Mouse (Mus musculus) liver, adult 2 months (tissue): ENCODE data around the gene Gm42906. TPM values are rescaled to one million over a fixed set of nuclear protein-coding genes. Genes with fewer than 3 reads are reported as not detected.
A peak's percentile ranks its signal among the peaks of the same experiment; 100 is the strongest.

ENCODE experiments used
- DNase-seq: peaks from one replicate; pipeline ENCODE4 v3.0.0-alpha.2; 2011; ENCODE audit warnings: low read depth, low spot score; ENCODE audit errors: extremely low read depth
- H3K27ac ChIP-seq: fragments of 200-500 bp; replicated peaks from 2 replicates; pipeline ENCODE4 v1.5.1; 2012; ENCODE audit warnings: low read depth, mild to moderate bottlenecking, control low read depth, inconsistent platforms, low read length; ENCODE audit not compliant: insufficient read depth
- H3K27me3 ChIP-seq: fragments of 200-500 bp; 2 replicates; pipeline ENCODE4 v1.6.1; 2012; ENCODE audit warnings: mild to moderate bottlenecking, moderate library complexity, low read length, inconsistent platforms; ENCODE audit not compliant: control insufficient read depth, insufficient read depth
- H3K36me3 ChIP-seq: fragments of 200-500 bp; 2 replicates; pipeline ENCODE4 v1.6.1; 2012; ENCODE audit warnings: low read length, inconsistent platforms; ENCODE audit not compliant: control insufficient read depth, insufficient read depth
- H3K4me1 ChIP-seq: fragments of 200-500 bp; 2 replicates; pipeline ENCODE4 v1.6.1; 2011; ENCODE audit warnings: low read length; ENCODE audit not compliant: control insufficient read depth, insufficient read depth
- H3K4me3 ChIP-seq: fragments of 200-500 bp; 2 replicates; pipeline ENCODE4 v1.5.1; 2011; ENCODE audit warnings: low read depth, mild to moderate bottlenecking, control low read depth, low read length, moderate library complexity; ENCODE audit not compliant: insufficient read depth
- H3K79me2 ChIP-seq: fragments of 200-500 bp; 2 replicates; pipeline ENCODE4 v1.6.1; 2012; ENCODE audit warnings: inconsistent platforms, mild to moderate bottlenecking, low read length, moderate library complexity; ENCODE audit not compliant: control insufficient read depth, insufficient read depth
- H3K9ac ChIP-seq: fragments of 200-500 bp; 2 replicates; pipeline ENCODE4 v1.6.1; 2012; ENCODE audit warnings: low read depth, mild to moderate bottlenecking, control low read depth, inconsistent platforms, low read length
- CTCF ChIP-seq: fragments of 200-500 bp; IDR thresholded peaks from 2 replicates; pipeline ENCODE4 v1.5.1; 2011; ENCODE audit warnings: low read depth, low read length, control low read depth
- POLR2A ChIP-seq: fragments of 200-500 bp; IDR thresholded peaks from 2 replicates; pipeline ENCODE4 v1.6.1; 2011; ENCODE audit warnings: low read length, control low read depth; ENCODE audit not compliant: insufficient read depth; ENCODE audit errors: extremely low read depth
- WGBS: fragments of 180-500 bp; shearing (Covaris S2); methylation state at CpG from one replicate; pipeline ENCODE4 v1.1.7; 2018; 5-methylcytosine and 5-hydroxymethylcytosine counted together
- polyA plus RNA-seq: library from polyadenylated mRNA; depleted of rRNA; stranded (reverse); fragments of >200 nt; gene quantifications from 2 replicates; pipeline ENCODE4 v1.2.3, GENCODE M21; 2012
- total RNA-seq: library from RNA; depleted of rRNA; stranded (reverse); fragments of >200 nt; gene quantifications from 2 replicates; pipeline ENCODE4 v1.2.3, GENCODE M21; 2014

The Gm42906 gene
- total and polyA plus RNA-seq, 2 experiments: not detected

- Histone ChIP-seq H3K9ac (no peak overlapping the region), H3K27me3 (no peaks in the 10 kb centered on the region), H3K79me2 (no peaks in the 10 kb centered on the region), H3K27ac (no peak overlapping the region), H3K36me3 (peaks cover 2% of the 10 kb centered on the region; the same call in 1 of the 2 replicates), H3K4me3 (no peak overlapping the region), H3K4me1 (peaks cover 5% of the 10 kb centered on the region; the same call in 1 of the 2 replicates)
- WGBS: 98% methylated on average over 2 of the region's 2 CpGs
- no peak for TF ChIP-seq CTCF
- no peak for TF ChIP-seq POLR2A
- DNase-seq: no peak
Observed at GRCm38 (mm10) chr5:151418551-151418950, 9.4 kb downstream of the Gm42906 start.

GRCm38 (mm10) chr5:151417421-151418038, 10.4 kb downstream of the Gm42906 start:
- peaks cover 9% of the 10 kb centered on the region; the same call in 1 of the 2 replicates for H3K4me1 ChIP-seq
- H3K9ac ChIP-seq: no peak overlapping the region
- 56% methylated on average over 2 of the region's 2 CpGs for WGBS
- no peak for TF ChIP-seq POLR2A
- TF ChIP-seq CTCF: no peak
- peak overlapping the region; percentile 8; the same call in 1 of the 2 replicates for H3K27ac ChIP-seq
- no peaks in the 10 kb centered on the region for H3K79me2 ChIP-seq
- H3K27me3 ChIP-seq: no peaks in the 10 kb centered on the region
- H3K36me3 ChIP-seq: peaks cover 2% of the 10 kb centered on the region; the same call in 1 of the 2 replicates
- DNase-seq: no peak
- no peak overlapping the region for H3K4me3 ChIP-seq

GRCm38 (mm10) chr5:151416988-151417387, 11.0 kb downstream of the Gm42906 start:
- Histone ChIP-seq H3K79me2 (no peaks in the 10 kb centered on the region), H3K9ac (no peak overlapping the region), H3K4me1 (peaks cover 11% of the 10 kb centered on the region; the same call in 1 of the 2 replicates), H3K27ac (no peak overlapping the region), H3K27me3 (no peaks in the 10 kb centered on the region), H3K36me3 (peaks cover 2% of the 10 kb centered on the region; the same call in 1 of the 2 replicates), H3K4me3 (no peak overlapping the region)
- WGBS: 7% methylated on average over 1 of the region's 1 CpGs
- TF ChIP-seq POLR2A: no peak
- TF ChIP-seq CTCF: no peak
- DNase-seq: peak; percentile 46

GRCm38 (mm10) chr5:151413617-151414016, 14.3 kb downstream of the Gm42906 start:
- H3K4me1 ChIP-seq: peaks cover 23% of the 10 kb centered on the region
- H3K79me2 ChIP-seq: no peaks in the 10 kb centered on the region
- no peak for DNase-seq
- WGBS: 63% methylated on average over 3 of the region's 3 CpGs
- no peak overlapping the region for H3K27ac ChIP-seq
- no peaks in the 10 kb centered on the region for H3K36me3 ChIP-seq
- no peak overlapping the region for H3K9ac ChIP-seq
- H3K27me3 ChIP-seq: no peaks in the 10 kb centered on the region
- H3K4me3 ChIP-seq: no peak overlapping the region
- TF ChIP-seq POLR2A (no peak), CTCF (no peak)

- Histone ChIP-seq H3K9ac (peak overlapping the region; percentile 5; the same call in 1 of the 2 replicates), H3K4me3 (no peak overlapping the region), H3K27me3 (no peaks in the 10 kb centered on the region), H3K27ac (peak overlapping the region; percentile 49), H3K4me1 (peaks cover 25% of the 10 kb centered on the region), H3K79me2 (no peaks in the 10 kb centered on the region), H3K36me3 (no peaks in the 10 kb centered on the region)
- no peak for TF ChIP-seq CTCF
- TF ChIP-seq POLR2A: no peak
- DNase-seq: no peak
- WGBS: 36% methylated on average over 11 of the region's 11 CpGs
Observed at GRCm38 (mm10) chr5:151412666-151413463, 15.1 kb downstream of the Gm42906 start.

DNA sequence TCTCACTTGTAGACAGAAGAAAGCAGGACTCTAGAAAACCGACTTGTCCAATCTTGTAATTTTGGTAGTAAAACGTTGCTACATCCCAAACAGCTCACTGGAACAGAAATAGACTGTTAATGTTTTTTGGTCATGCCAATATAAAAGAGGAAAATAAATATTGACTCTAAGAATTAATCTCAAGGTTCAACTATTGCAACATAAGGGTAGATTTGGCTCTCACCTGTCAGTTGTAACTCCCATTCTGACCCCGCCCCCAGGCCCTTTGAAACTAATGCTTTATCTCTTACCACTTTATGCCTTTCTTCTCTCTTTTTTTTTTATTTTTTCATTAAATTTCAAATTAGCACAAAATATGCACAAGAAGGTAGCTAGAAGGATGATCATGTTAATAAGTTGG, 18.0 kb downstream of the Gm42906 start:
- Histone ChIP-seq H3K9ac (no peak overlapping the region), H3K36me3 (no peaks in the 10 kb centered on the region), H3K27me3 (no peaks in the 10 kb centered on the region), H3K27ac (peak overlapping the region; percentile 100), H3K79me2 (no peaks in the 10 kb centered on the region), H3K4me3 (peak overlapping the region; percentile 8; the same call in 1 of the 2 replicates), H3K4me1 (peaks cover 22% of the 10 kb centered on the region)
- 20% methylated on average over 3 of the region's 3 CpGs for WGBS
- peak; percentile 98 for DNase-seq
- TF ChIP-seq POLR2A (no peak), CTCF (no peak)
